Mouse (Mus musculus): ENCODE data around the gene Synpr. TPM values are rescaled to one million over a fixed set of nuclear protein-coding genes. Genes with fewer than 3 reads are reported as not detected.

Gene Synpr
- total and polyA plus RNA-seq, 3 experiments, result 0.27 TPM; not detected in 2

- DNase-seq (ENCODE audit: low spot score), result no peak
- ATAC-seq (ENCODE audit: extremely low read depth, insufficient number of reproducible peaks, low FRiP score, poor library complexity, severe bottlenecking), result no peak
- H3K4me3 ChIP-seq (ENCODE audit: low read depth, low read length), result no peak overlapping the region
- H3K36me3 ChIP-seq (replicated peaks), result no peaks in the 10 kb centered on the region
- no peaks in the 10 kb centered on the region for H3K4me1 ChIP-seq (ENCODE audit: insufficient read depth, low read depth, low read length)
- H3K9me3 ChIP-seq (replicated peaks), result no peaks in the 10 kb centered on the region
- H3K27me3 ChIP-seq (ENCODE audit: insufficient read depth, low read length), result no peaks in the 10 kb centered on the region
- no peak for TF ChIP-seq POLR2AphosphoS5 (IDR thresholded peaks at IDR 0.05; ENCODE audit: insufficient replicate concordance, low read depth, low read length)
- no peak for TF ChIP-seq TAL1 (conservative IDR thresholded peaks at IDR 0.05; ENCODE audit: low read depth, low read length)
- TF ChIP-seq CTCF (IDR thresholded peaks at IDR 0.05; ENCODE audit: low read depth, low read length), result no peak
- no peak for TF ChIP-seq GATA2 (IDR thresholded peaks at IDR 0.05; ENCODE audit: borderline replicate concordance, low read depth, low read length)
- TF ChIP-seq GATA1 (IDR thresholded peaks at IDR 0.05; ENCODE audit: borderline replicate concordance, low read length), result no peak
Measured at GRCm38 (mm10) chr14:13399226-13400020, 114.8 kb downstream of the Synpr start.

DNA sequence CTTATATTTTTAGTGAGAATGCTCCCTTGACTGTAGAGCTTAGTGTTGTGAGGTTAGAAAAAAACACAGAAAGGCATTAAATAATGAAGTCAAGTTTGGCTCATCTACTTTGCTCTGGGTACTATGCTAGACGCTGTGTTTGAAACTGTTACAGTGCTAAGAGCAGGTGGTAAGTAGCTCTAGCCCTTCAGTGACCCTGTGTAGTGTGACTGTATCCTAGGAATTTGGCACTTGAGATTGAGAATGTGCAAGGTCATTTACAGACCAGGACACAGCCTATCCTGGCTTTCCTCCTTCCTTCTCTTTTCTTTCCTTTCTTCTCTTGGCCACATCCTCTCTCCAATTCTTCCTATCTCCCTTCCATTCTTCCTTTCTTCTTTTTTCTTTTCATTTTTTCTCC lies 127.1 kb downstream of the Synpr start:
- ATAC-seq (ENCODE audit: extremely low read depth, insufficient number of reproducible peaks, low FRiP score, poor library complexity, severe bottlenecking) (no peak), DNase-seq (ENCODE audit: low spot score) (no peak)
- TF ChIP-seq TAL1 (conservative IDR thresholded peaks at IDR 0.05; ENCODE audit: low read depth, low read length) (no peak), CTCF (IDR thresholded peaks at IDR 0.05; ENCODE audit: low read depth, low read length) (no peak), POLR2AphosphoS5 (IDR thresholded peaks at IDR 0.05; ENCODE audit: insufficient replicate concordance, low read depth, low read length) (no peak), GATA2 (IDR thresholded peaks at IDR 0.05; ENCODE audit: borderline replicate concordance, low read depth, low read length) (no peak)
- H3K4me1 ChIP-seq (ENCODE audit: insufficient read depth, low read depth, low read length), result no peaks in the 10 kb centered on the region
- no peaks in the 10 kb centered on the region for H3K36me3 ChIP-seq (replicated peaks)
- H3K4me3 ChIP-seq (ENCODE audit: low read depth, low read length), result no peak overlapping the region
- no peaks in the 10 kb centered on the region for H3K9me3 ChIP-seq (replicated peaks)
- no peaks in the 10 kb centered on the region for H3K27me3 ChIP-seq (ENCODE audit: insufficient read depth, low read length)

DNA sequence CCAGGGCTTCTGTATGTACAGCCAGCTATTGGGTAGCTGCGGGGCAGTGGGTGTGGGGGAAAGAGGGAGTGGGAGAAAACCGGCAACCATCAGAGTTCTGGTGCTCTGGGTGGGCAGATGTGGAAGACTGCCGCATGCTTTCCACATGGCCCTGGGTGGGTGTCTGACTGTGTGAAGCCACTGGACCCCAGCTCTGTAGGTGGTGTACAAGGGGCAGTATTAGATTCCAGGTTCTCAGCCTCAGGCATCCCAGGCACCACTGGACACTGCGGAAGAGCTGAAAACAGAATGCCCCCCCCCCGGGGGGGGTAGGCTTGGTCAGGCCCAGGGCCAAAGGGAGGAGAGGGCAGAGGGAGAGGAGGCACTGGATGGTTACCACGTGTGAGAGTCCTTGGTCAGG lies 156.1 kb downstream of the Synpr start:
- no peak for DNase-seq (ENCODE audit: low spot score)
- ATAC-seq (ENCODE audit: extremely low read depth, insufficient number of reproducible peaks, low FRiP score, poor library complexity, severe bottlenecking), result no peak
- Histone ChIP-seq H3K9me3 (replicated peaks) (no peaks in the 10 kb centered on the region), H3K36me3 (replicated peaks) (no peaks in the 10 kb centered on the region), H3K4me1 (ENCODE audit: insufficient read depth, low read depth, low read length) (no peaks in the 10 kb centered on the region), H3K4me3 (ENCODE audit: low read depth, low read length) (no peak overlapping the region), H3K27me3 (ENCODE audit: insufficient read depth, low read length) (no peaks in the 10 kb centered on the region)
- TF ChIP-seq CTCF (IDR thresholded peaks at IDR 0.05; ENCODE audit: low read depth, low read length), result no peak
- no peak for TF ChIP-seq GATA1 (IDR thresholded peaks at IDR 0.05; ENCODE audit: borderline replicate concordance, low read length)
- TF ChIP-seq POLR2AphosphoS5 (IDR thresholded peaks at IDR 0.05; ENCODE audit: insufficient replicate concordance, low read depth, low read length), result no peak
- no peak for TF ChIP-seq TAL1 (conservative IDR thresholded peaks at IDR 0.05; ENCODE audit: low read depth, low read length)
- TF ChIP-seq GATA2 (IDR thresholded peaks at IDR 0.05; ENCODE audit: borderline replicate concordance, low read depth, low read length), result no peak

GRCm38 (mm10) chr14:13444908-13445307 lies 160.3 kb downstream of the Synpr start:
- Histone ChIP-seq H3K27me3 (ENCODE audit: insufficient read depth, low read length) (no peaks in the 10 kb centered on the region), H3K9me3 (replicated peaks) (no peaks in the 10 kb centered on the region), H3K4me1 (ENCODE audit: insufficient read depth, low read depth, low read length) (no peaks in the 10 kb centered on the region), H3K36me3 (replicated peaks) (no peaks in the 10 kb centered on the region), H3K4me3 (ENCODE audit: low read depth, low read length) (no peak overlapping the region)
- no peak for TF ChIP-seq GATA1 (IDR thresholded peaks at IDR 0.05; ENCODE audit: borderline replicate concordance, low read length)
- TF ChIP-seq GATA2 (IDR thresholded peaks at IDR 0.05; ENCODE audit: borderline replicate concordance, low read depth, low read length), result no peak
- TF ChIP-seq POLR2AphosphoS5 (IDR thresholded peaks at IDR 0.05; ENCODE audit: insufficient replicate concordance, low read depth, low read length), result no peak
- TF ChIP-seq TAL1 (conservative IDR thresholded peaks at IDR 0.05; ENCODE audit: low read depth, low read length), result no peak
- ATAC-seq (ENCODE audit: extremely low read depth, insufficient number of reproducible peaks, low FRiP score, poor library complexity, severe bottlenecking) (no peak), DNase-seq (ENCODE audit: low spot score) (no peak)

DNA sequence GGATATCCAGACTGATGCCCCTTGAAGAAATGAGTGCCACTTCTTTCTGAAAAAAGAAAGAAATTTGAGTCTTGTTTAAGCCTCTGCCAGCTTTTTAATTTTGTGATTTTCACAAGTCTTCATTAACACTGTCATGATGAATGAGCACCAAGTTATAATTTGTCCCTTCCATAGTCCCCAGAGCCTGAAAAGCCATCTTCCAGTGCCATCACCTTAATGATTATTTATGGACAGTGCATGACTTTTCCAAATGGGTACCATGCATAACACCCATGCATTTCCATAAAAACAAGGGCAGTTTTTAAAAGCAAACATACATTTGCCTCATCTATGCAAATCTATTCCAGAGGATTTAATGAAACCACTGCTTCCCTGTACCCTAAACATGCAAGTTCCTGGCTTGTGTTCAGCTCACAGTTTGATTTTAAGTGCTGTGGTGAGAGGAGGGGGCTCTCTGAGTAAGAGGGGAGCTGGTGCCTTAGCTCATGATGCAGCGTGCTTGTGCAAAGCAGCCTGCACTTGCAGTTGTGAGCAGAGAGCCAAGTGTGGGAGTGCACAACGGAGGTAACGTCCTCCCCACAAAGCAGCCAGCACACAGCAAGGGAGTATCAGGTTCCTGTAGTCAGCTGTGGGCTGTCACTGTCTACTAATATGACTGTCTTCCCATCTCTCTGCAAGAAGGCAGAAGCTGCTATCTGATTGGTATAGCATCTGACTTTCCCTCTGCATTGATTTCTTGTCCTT lies 169.1 kb downstream of the Synpr start:
- H3K27me3 ChIP-seq (ENCODE audit: insufficient read depth, low read length), result 0 out of 2 replicates have a peak, but pooled peaks cover 2% of the 10 kb centered on the region
- TF ChIP-seq POLR2AphosphoS5 (IDR thresholded peaks at IDR 0.05; ENCODE audit: insufficient replicate concordance, low read depth, low read length), result no peak
- TF ChIP-seq GATA2 (IDR thresholded peaks at IDR 0.05; ENCODE audit: borderline replicate concordance, low read depth, low read length), result no peak
- no peak for TF ChIP-seq CTCF (IDR thresholded peaks at IDR 0.05; ENCODE audit: low read depth, low read length)
- TF ChIP-seq GATA1 (IDR thresholded peaks at IDR 0.05; ENCODE audit: borderline replicate concordance, low read length), result no peak
- no peak for TF ChIP-seq TAL1 (conservative IDR thresholded peaks at IDR 0.05; ENCODE audit: low read depth, low read length)
- no peaks in the 10 kb centered on the region for H3K36me3 ChIP-seq (replicated peaks)
- DNase-seq (ENCODE audit: low spot score), result no peak
- H3K4me3 ChIP-seq (ENCODE audit: low read depth, low read length), result no peak overlapping the region
- no peaks in the 10 kb centered on the region for H3K4me1 ChIP-seq (ENCODE audit: insufficient read depth, low read depth, low read length)
- no peaks in the 10 kb centered on the region for H3K9me3 ChIP-seq (replicated peaks)
- no peak for ATAC-seq (ENCODE audit: extremely low read depth, insufficient number of reproducible peaks, low FRiP score, poor library complexity, severe bottlenecking)

DNA sequence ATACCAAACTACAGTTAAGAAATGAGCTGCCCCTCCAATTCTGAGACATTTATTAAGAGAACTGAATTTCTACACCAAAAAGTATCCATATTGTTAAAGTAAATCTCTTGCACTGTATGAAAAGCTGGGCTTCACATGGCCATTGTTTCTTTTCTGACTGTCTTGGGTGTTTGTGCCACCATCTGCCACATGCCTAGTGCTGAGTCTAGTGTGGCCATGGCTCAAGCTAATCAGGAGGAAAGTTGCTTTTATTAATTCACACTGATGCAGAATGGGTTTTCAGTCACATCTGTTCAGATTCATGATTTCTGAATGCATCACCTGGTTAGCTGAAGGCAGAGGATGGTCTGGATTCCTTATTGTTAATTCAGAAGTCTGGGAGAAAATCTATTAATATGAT lies 170.4 kb downstream of the Synpr start:
- H3K36me3 ChIP-seq (replicated peaks), result no peaks in the 10 kb centered on the region
- ATAC-seq (ENCODE audit: extremely low read depth, insufficient number of reproducible peaks, low FRiP score, poor library complexity, severe bottlenecking) (no peak), DNase-seq (ENCODE audit: low spot score) (no peak)
- H3K9me3 ChIP-seq (replicated peaks), result no peaks in the 10 kb centered on the region
- TF ChIP-seq POLR2AphosphoS5 (IDR thresholded peaks at IDR 0.05; ENCODE audit: insufficient replicate concordance, low read depth, low read length), result no peak
- TF ChIP-seq GATA2 (IDR thresholded peaks at IDR 0.05; ENCODE audit: borderline replicate concordance, low read depth, low read length), result no peak
- no peak for TF ChIP-seq CTCF (IDR thresholded peaks at IDR 0.05; ENCODE audit: low read depth, low read length)
- TF ChIP-seq GATA1 (IDR thresholded peaks at IDR 0.05; ENCODE audit: borderline replicate concordance, low read length), result no peak
- no peak for TF ChIP-seq TAL1 (conservative IDR thresholded peaks at IDR 0.05; ENCODE audit: low read depth, low read length)
- H3K4me3 ChIP-seq (ENCODE audit: low read depth, low read length), result no peak overlapping the region
- 0 out of 2 replicates have a peak, but pooled peaks cover 2% of the 10 kb centered on the region for H3K27me3 ChIP-seq (ENCODE audit: insufficient read depth, low read length)
- no peaks in the 10 kb centered on the region for H3K4me1 ChIP-seq (ENCODE audit: insufficient read depth, low read depth, low read length)

All from G1E (cell line).